Mouse (Mus musculus) hindbrain, embryonic 14.5 days (tissue): ENCODE results near the gene Oscar. TPM values are rescaled to one million over a fixed set of nuclear protein-coding genes. Genes with fewer than 3 reads are reported as not detected.

ENCODE experiments used
- ATAC-seq: fragments of 200-750 bp; cut with Nextera tagmentation; 2 replicates; pipeline ENCODE4 v1.8.0; 2017; ENCODE audit warnings: moderate number of reproducible peaks, mild to moderate bottlenecking, moderate TSS enrichment, moderate library complexity; ENCODE audit not compliant: low FRiP score
- DNase-seq: peaks from one replicate; pipeline ENCODE4 v3.0.0-alpha.2; 2015; ENCODE audit warnings: low spot score
- H3K27ac ChIP-seq: fragments of 300-500 bp; sonication (generic); 2 replicates; pipeline ENCODE4 v1.5.1; 2014; ENCODE audit warnings: mild to moderate bottlenecking, moderate library complexity
- H3K27me3 ChIP-seq: fragments of 300-500 bp; sonication (generic); 2 replicates; pipeline ENCODE4 v1.6.1; 2014; ENCODE audit warnings: mild to moderate bottlenecking, low read length, mixed read lengths; ENCODE audit not compliant: control insufficient read depth, insufficient read depth
- H3K36me3 ChIP-seq: fragments of 300-500 bp; sonication (generic); replicated peaks from 2 replicates; pipeline ENCODE4 v1.6.1; 2014; ENCODE audit not compliant: control insufficient read depth, insufficient read depth
- H3K4me1 ChIP-seq: fragments of 300-500 bp; sonication (generic); replicated peaks from 2 replicates; pipeline ENCODE4 v1.6.1; 2014; ENCODE audit warnings: antibody characterized with exemption, low read length, mixed read lengths; ENCODE audit not compliant: control insufficient read depth, insufficient read depth
- H3K4me2 ChIP-seq: fragments of 300-500 bp; sonication (generic); replicated peaks from 2 replicates; pipeline ENCODE4 v1.6.1; 2014; ENCODE audit warnings: mild to moderate bottlenecking, moderate library complexity
- H3K4me3 ChIP-seq: fragments of 300-500 bp; sonication (generic); replicated peaks from 2 replicates; pipeline ENCODE4 v1.5.1; 2014; ENCODE audit warnings: mild to moderate bottlenecking, low read length
- H3K9ac ChIP-seq: fragments of 300-500 bp; sonication (generic); 2 replicates; pipeline ENCODE4 v1.6.1; 2014
- H3K9me3 ChIP-seq: fragments of 300-500 bp; sonication (generic); 2 replicates; pipeline ENCODE4 v1.6.1; 2016; ENCODE audit warnings: low read length; ENCODE audit not compliant: control insufficient read depth
- WGBS: fragments of 180-500 bp; shearing (Covaris S2); extraction: QIAGEN DNeasy Blood & Tissue Kit; methylation state at CpG from one replicate; pipeline ENCODE4 v1.1.7; 2014; 5-methylcytosine and 5-hydroxymethylcytosine counted together
- polyA plus RNA-seq: library from polyadenylated mRNA; unstranded; fragments of >200 nt; fragmentation: Nextera tagmentation; extraction: Ambion mirVana; gene quantifications from 2 replicates; pipeline ENCODE4 v1.2.1, GENCODE M21; 2014

The Oscar gene
- 0.39 and 0.70 TPM in 2 replicates for polyA plus RNA-seq

DNA sequence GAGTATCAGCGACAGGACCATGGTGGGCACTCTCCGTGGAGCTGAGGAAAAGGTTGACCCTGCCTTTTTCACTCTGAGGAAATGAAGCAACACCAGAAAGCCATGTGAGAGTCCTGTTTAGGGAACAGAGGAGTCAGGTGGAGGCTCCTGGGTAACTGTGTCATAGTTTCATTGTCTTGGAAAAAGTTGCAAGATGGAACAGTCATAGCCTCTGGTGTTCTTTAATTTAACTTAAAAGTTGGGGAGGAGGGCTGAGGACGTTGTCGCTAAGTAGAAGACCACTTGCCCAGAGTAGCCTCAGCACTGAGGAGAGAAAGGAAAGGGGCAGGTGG, at the start of gene Oscar:
Gene Oscar (minus strand): TSS at position 101 of the 332 bp plus-strand sequence.
- Histone ChIP-seq H3K27me3 (no peaks in the 10 kb centered on the region), H3K4me2 (peak within 1 kb of the TSS; percentile 86), H3K9ac (no peak within 1 kb of the TSS), H3K9me3 (no peaks in the 10 kb centered on the region), H3K4me1 (peaks cover 12% of the 10 kb centered on the region), H3K27ac (no peak within 1 kb of the TSS), H3K4me3 (peak within 1 kb of the TSS; percentile 74), H3K36me3 (peaks cover 24% of the 10 kb centered on the region)
- 79% methylated on average over 4 of the region's 4 CpGs for WGBS
- ATAC-seq (no peak), DNase-seq (no peak)

DNA sequence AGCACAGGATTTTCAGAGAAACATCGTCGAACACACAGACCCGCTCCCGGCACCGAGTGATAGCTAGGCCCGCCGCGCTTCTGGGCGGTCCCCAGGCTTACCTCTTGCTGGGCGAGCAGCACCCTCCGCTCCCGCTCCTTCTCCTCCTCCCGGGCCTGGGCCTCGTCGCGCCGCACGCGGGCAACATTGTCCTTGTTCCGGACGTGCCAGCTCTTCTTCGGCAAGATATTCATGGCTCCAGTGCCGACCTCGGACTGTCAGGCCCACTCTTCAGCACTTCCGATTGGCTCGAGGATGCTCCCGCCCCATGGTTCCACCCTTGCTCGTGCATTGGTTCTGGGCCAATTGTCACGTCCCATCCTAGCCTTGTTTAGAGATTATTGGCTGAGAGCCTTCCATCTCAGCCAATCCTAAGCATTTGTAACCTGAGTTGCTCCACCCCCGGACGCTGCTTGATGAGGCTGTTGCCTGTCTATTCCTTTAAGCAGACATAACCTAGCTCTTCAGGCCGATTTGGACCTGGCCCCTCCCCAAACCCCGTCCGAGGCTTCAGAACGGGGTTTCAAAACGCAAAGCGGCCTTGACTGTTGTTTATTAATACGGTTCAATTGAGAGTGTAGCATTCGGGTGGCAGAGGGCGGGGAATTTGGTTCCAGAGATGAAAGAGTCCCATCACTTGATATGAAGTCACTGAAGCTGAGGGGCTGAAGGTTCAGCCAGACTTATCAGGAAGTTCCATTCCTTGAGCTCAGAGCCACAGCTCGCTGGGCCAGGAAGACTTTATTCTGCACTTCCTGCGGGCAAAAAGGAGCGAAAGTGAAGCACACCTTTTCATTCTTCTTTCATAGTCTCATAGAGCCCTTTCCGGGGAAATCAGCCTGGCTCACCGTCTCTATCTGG, 49.5 kb upstream of the Oscar start, which contains the start of gene Leng1:
Gene Leng1 (minus strand): TSS at position 626 of the 900 bp plus-strand sequence.
- Histone ChIP-seq H3K9me3 (no peaks in the 10 kb centered on the region), H3K27ac (peak within 1 kb of the TSS; percentile 82), H3K27me3 (no peaks in the 10 kb centered on the region), H3K4me2 (peak within 1 kb of the TSS; percentile 69), H3K4me1 (peaks cover 15% of the 10 kb centered on the region), H3K4me3 (peak within 1 kb of the TSS; percentile 61), H3K9ac (peak within 1 kb of the TSS; percentile 70), H3K36me3 (peaks cover 28% of the 10 kb centered on the region)
- peak; percentile 99 for ATAC-seq
- DNase-seq, result peak; percentile 97
- WGBS, result 4% methylated on average over 45 of the region's 45 CpGs

DNA sequence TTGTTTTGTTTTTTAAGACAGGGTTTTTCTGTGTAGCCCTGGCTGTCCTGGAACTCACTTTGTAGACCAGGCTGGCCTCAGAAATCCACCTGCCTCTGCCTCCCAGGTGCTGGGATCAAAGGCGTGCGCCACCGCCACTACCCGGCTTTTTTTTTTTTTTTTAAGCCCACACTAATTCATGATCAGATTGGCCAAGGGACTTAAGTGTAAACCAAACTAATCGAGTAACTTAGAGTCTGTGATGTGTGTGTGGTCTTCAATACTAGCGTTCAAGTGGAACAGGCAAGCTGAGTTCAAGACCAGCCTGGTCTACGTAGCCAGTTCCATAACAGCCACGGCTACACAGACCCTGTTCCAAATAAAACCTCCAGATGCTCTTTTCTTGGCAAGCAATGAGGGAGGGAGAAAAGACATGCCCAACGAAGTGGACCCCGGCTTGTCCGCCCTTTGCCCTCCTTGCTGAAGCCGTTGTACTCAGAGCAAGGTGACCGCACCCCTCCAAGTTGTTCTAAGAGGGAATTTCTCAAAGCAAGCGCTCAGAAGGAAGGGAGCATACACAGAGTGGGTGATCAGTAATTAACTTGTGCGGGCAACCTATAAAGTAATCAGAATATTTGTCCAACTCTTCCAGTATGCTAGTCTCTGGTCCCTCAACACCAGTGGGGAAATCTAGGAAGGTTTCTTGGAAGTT, 48.7 kb upstream of the Oscar start:
- DNase-seq (no peak), ATAC-seq (peak; percentile 24; the same call in 1 of the 2 replicates)
- Histone ChIP-seq H3K4me2 (peak overlapping the region; percentile 69), H3K9me3 (no peaks in the 10 kb centered on the region), H3K36me3 (peaks cover 36% of the 10 kb centered on the region), H3K27ac (peak overlapping the region; percentile 82), H3K4me3 (peak overlapping the region; percentile 61), H3K27me3 (no peaks in the 10 kb centered on the region), H3K4me1 (peaks cover 15% of the 10 kb centered on the region), H3K9ac (peak overlapping the region; percentile 70)
- 35% methylated on average over 15 of the region's 15 CpGs for WGBS

DNA sequence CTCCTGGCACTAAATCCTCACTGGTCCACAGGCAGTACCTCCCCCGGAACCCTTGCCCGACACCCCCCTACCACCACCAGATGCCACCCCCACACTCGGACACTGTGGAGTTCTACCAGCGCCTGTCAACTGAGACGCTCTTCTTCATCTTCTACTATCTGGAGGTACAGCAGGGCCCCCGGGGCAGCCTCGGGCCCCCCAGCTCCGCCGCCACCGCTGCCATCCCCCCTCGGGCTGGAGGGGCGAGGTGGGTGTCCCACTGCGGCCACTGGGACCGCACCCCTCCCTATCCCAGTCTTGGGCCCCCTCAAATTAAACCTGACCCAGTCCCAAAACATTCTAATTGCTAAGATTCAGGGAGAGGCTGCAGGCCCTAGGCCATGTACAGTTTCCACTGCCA, 42.6 kb upstream of the Oscar start:
- no peak overlapping the region for H3K4me2 ChIP-seq
- 0 out of 2 replicates have a peak, but pooled peaks cover under 1% of the 10 kb centered on the region for H3K4me1 ChIP-seq
- no peak overlapping the region for H3K9ac ChIP-seq
- H3K36me3 ChIP-seq, result peaks cover 97% of the 10 kb centered on the region
- no peak overlapping the region for H3K4me3 ChIP-seq
- WGBS, result 95% methylated on average over 14 of the region's 14 CpGs
- H3K9me3 ChIP-seq, result no peaks in the 10 kb centered on the region
- ATAC-seq, result no peak
- no peaks in the 10 kb centered on the region for H3K27me3 ChIP-seq
- no peak overlapping the region for H3K27ac ChIP-seq
- DNase-seq, result no peak

DNA sequence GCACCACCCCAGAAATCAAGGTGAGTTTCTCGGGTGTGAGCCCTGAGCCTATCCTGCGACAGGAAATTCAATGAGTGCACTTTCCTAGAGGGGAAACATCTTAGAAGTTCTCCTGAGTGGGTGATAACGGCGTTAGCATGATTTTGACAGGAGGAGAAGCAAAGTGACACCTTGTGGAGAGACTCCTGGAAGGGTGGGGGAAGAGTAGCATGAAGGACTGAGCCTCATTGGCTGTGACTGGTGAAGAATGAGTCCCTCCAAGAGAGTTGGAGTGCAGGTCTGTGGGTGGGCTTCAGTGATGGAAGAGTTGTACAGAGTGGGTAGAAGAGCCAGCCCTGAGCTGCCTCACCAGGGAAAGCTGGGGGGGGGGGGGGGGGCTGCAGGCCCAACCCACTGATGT, 41.0 kb upstream of the Oscar start:
- WGBS, result 94% methylated on average over 4 of the region's 4 CpGs
- no peak for ATAC-seq
- H3K27me3 ChIP-seq, result no peaks in the 10 kb centered on the region

DNA sequence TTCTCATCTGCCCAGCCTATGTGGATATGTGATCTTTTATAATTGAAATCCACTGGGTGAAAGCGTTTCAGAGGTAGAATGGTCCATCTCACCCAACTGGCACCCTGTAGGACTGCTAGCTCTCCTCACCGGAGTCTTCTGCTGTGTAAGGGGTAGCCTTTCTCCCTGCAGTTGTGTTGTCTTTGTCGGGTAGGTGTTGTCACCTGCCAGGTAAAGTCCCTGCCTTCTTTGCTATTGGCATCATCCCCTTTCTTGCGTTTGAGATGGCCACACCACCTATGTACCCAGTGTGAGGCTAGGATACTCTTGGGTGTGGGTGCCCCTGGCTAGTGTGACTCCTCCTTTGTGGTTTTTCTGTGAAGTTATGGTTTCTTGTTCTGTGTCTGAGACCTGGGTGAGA, 30.7 kb upstream of the Oscar start:
- Histone ChIP-seq H3K4me2 (peak overlapping the region; percentile 75), H3K4me3 (peak overlapping the region; percentile 85), H3K27ac (no peak overlapping the region), H3K36me3 (peaks cover 19% of the 10 kb centered on the region), H3K9ac (peak overlapping the region; percentile 93), H3K9me3 (no peaks in the 10 kb centered on the region), H3K4me1 (peaks cover 35% of the 10 kb centered on the region), H3K27me3 (no peaks in the 10 kb centered on the region)
- 60% methylated on average over 4 of the region's 4 CpGs for WGBS
- DNase-seq (no peak), ATAC-seq (no peak)

More for the DNA sequence above, 41.0 kb upstream of the Oscar start:
- Histone ChIP-seq H3K9me3 (no peaks in the 10 kb centered on the region), H3K27ac (no peak overlapping the region), H3K9ac (no peak overlapping the region), H3K4me3 (no peak overlapping the region), H3K4me2 (no peak overlapping the region), H3K4me1 (no peaks in the 10 kb centered on the region), H3K36me3 (peaks cover 100% of the 10 kb centered on the region)
- DNase-seq, result no peak

DNA sequence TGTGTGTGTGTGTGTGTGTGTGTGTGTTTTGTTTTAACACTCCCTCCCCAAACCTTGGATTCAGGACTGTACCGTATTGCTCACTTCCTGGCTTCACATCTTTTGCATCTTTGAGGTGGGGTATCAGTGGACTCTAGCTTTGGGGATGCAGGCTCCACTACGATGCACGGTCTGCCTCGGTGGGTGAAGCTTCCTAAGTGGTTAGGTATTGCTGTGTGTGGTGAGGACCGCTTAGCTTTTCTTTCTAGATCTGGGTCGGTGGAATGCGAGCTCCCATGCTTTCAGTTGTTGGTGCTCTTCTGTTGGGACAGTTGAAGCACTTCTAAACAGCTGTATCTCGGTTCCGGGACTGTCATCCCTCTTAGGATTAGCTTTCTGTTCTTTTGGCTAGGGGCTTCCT, 30.2 kb upstream of the Oscar start:
- H3K4me2 ChIP-seq, result peak overlapping the region; percentile 75
- peak overlapping the region; percentile 93 for H3K9ac ChIP-seq
- DNase-seq, result no peak
- H3K27ac ChIP-seq, result peak overlapping the region; percentile 93
- peaks cover 35% of the 10 kb centered on the region for H3K4me1 ChIP-seq
- H3K4me3 ChIP-seq, result peak overlapping the region; percentile 85
- peaks cover 19% of the 10 kb centered on the region for H3K36me3 ChIP-seq
- ATAC-seq, result no peak
- no peaks in the 10 kb centered on the region for H3K27me3 ChIP-seq
- 23% methylated on average over 9 of the region's 9 CpGs for whole genome bisulfite sequencing
- no peaks in the 10 kb centered on the region for H3K9me3 ChIP-seq

DNA sequence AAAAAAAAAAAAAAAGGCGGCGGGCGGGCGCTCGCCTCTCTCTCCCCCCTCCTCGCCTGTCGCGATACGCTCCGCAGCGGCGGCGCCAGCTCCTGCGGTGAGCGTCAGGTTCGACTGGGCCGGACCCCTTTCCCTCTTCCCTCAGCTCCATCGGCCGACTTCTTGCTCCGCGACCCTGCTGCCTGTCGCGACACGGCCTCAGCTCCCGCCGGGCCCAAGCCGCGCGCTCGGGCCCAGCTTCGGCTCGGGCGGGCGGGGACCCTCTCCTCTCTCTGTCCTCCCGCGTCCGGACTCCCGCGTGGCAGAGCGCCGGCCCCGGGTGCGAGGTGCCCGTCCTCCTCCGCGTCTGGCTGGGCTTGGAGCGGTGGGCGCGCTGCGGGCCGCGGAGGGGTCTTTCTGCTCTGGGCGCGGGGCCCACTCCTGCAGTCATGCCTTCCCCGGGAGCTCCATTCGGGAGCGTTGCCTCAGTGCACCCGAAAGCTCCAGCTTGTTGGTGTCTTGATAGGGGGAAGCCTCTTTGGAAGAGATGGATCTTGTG, 29.6 kb upstream of the Oscar start:
- H3K4me2 ChIP-seq, result peak overlapping the region; percentile 75
- H3K4me1 ChIP-seq, result peaks cover 35% of the 10 kb centered on the region
- H3K9ac ChIP-seq, result peak overlapping the region; percentile 93
- H3K4me3 ChIP-seq, result peak overlapping the region; percentile 85
- peaks cover 19% of the 10 kb centered on the region for H3K36me3 ChIP-seq
- ATAC-seq, result peak; percentile 5; the same call in 1 of the 2 replicates
- WGBS, result under 1% methylated on average over 31 of the region's 58 CpGs
- no peaks in the 10 kb centered on the region for H3K9me3 ChIP-seq
- DNase-seq, result peak; percentile 28
- H3K27ac ChIP-seq, result peak overlapping the region; percentile 93
- no peaks in the 10 kb centered on the region for H3K27me3 ChIP-seq
